Mouse (Mus musculus): ENCODE measurements around the gene Ndufaf2. TPM values are rescaled to one million over a fixed set of nuclear protein-coding genes. Genes with fewer than 3 reads are reported as not detected.

The Ndufaf2 gene
- total RNA-seq, 1 experiment, result 41.1 TPM

GRCm38 (mm10) chr13:108100700-108101099 lies 57.7 kb downstream of the Ndufaf2 start:
- in situ Hi-C loops (cut with MboI; ENCODE audit: low sequenced_read_pairs in 2 of 2, unreplicated experiment in 2 of 2), result no loop called here
- Histone ChIP-seq H3K4me1 (ENCODE audit: control insufficient read depth in 2 of 2, insufficient read depth in 2 of 2, low read length in 2 of 2, poor library complexity in 1 of 2) (peaks cover 0 to 2% of the 10 kb centered on the region in 2 experiments; a peak in 1 of 4 replicates), H3K9ac (ENCODE audit: insufficient read depth, low read depth, low read length, poor library complexity, severe bottlenecking) (no peak overlapping the region), H3K4me3 (ENCODE audit: insufficient read depth in 1 of 2, low read depth in 1 of 2, low read length in 2 of 2, poor library complexity in 1 of 2, severe bottlenecking in 1 of 2) (no peak overlapping the region), H3K9me3 (ENCODE audit: control insufficient read depth, insufficient read depth, low read depth, low read length) (no peaks in the 10 kb centered on the region), H3K36me3 (ENCODE audit: control insufficient read depth, insufficient read depth, low read length, poor library complexity, severe bottlenecking) (peaks cover 4% of the 10 kb centered on the region; the same call in 1 of the 2 replicates), H3K27ac (ENCODE audit: insufficient read depth, low read depth, low read length, poor library complexity, severe bottlenecking) (no peak overlapping the region)
- DNase-seq (ENCODE audit: low read depth, low spot score), result no peak
- TF ChIP-seq ZNF384 (IDR thresholded peaks at IDR 0.05; ENCODE audit: low read depth, low read length) (no peak), CHD2 (IDR thresholded peaks at IDR 0.05; ENCODE audit: low read depth, low read length) (no peak)

- in situ Hi-C loops (cut with MboI; ENCODE audit: low sequenced_read_pairs in 2 of 2, unreplicated experiment in 2 of 2), result no loop called here
- no peak for DNase-seq (ENCODE audit: low read depth, low spot score)
- Histone ChIP-seq H3K36me3 (ENCODE audit: control insufficient read depth, insufficient read depth, low read length, poor library complexity, severe bottlenecking) (peaks cover 4% of the 10 kb centered on the region; the same call in 1 of the 2 replicates), H3K9ac (ENCODE audit: insufficient read depth, low read depth, low read length, poor library complexity, severe bottlenecking) (no peak overlapping the region), H3K27ac (ENCODE audit: insufficient read depth, low read depth, low read length, poor library complexity, severe bottlenecking) (no peak overlapping the region), H3K4me3 (ENCODE audit: insufficient read depth in 1 of 2, low read depth in 1 of 2, low read length in 2 of 2, poor library complexity in 1 of 2, severe bottlenecking in 1 of 2) (no peak overlapping the region), H3K9me3 (ENCODE audit: control insufficient read depth, insufficient read depth, low read depth, low read length) (no peaks in the 10 kb centered on the region), H3K4me1 (ENCODE audit: control insufficient read depth in 2 of 2, insufficient read depth in 2 of 2, low read length in 2 of 2, poor library complexity in 1 of 2) (peaks cover 0 to 2% of the 10 kb centered on the region in 2 experiments; a peak in 1 of 4 replicates)
- TF ChIP-seq ZC3H11A (IDR thresholded peaks at IDR 0.05; ENCODE audit: borderline replicate concordance, low read depth, low read length) (no peak), ZNF384 (IDR thresholded peaks at IDR 0.05; ENCODE audit: low read depth, low read length) (no peak), MAFK (IDR thresholded peaks at IDR 0.05; ENCODE audit: insufficient read depth, low read depth, low read length) (no peak), HCFC1 (IDR thresholded peaks at IDR 0.05; ENCODE audit: borderline replicate concordance, insufficient read depth, low read length) (no peak)
Observed at GRCm38 (mm10) chr13:108096446-108096845, 62.0 kb downstream of the Ndufaf2 start.

GRCm38 (mm10) chr13:108095617-108096016 lies 62.8 kb downstream of the Ndufaf2 start:
- in situ Hi-C loops (cut with MboI; ENCODE audit: low sequenced_read_pairs in 2 of 2, unreplicated experiment in 2 of 2), result no loop called here
- Histone ChIP-seq H3K27ac (ENCODE audit: insufficient read depth, low read depth, low read length, poor library complexity, severe bottlenecking) (no peak overlapping the region), H3K36me3 (ENCODE audit: control insufficient read depth, insufficient read depth, low read length, poor library complexity, severe bottlenecking) (peaks cover 4% of the 10 kb centered on the region; the same call in 1 of the 2 replicates), H3K4me3 (ENCODE audit: insufficient read depth in 1 of 2, low read depth in 1 of 2, low read length in 2 of 2, poor library complexity in 1 of 2, severe bottlenecking in 1 of 2) (no peak overlapping the region), H3K4me1 (ENCODE audit: control insufficient read depth in 2 of 2, insufficient read depth in 2 of 2, low read length in 2 of 2, poor library complexity in 1 of 2) (no peaks in the 10 kb centered on the region), H3K9ac (ENCODE audit: insufficient read depth, low read depth, low read length, poor library complexity, severe bottlenecking) (no peak overlapping the region), H3K9me3 (ENCODE audit: control insufficient read depth, insufficient read depth, low read depth, low read length) (no peaks in the 10 kb centered on the region)
- TF ChIP-seq MAFK (IDR thresholded peaks at IDR 0.05; ENCODE audit: insufficient read depth, low read depth, low read length), result no peak
- no peak for TF ChIP-seq HCFC1 (IDR thresholded peaks at IDR 0.05; ENCODE audit: borderline replicate concordance, insufficient read depth, low read length)
- no peak for TF ChIP-seq ZNF384 (IDR thresholded peaks at IDR 0.05; ENCODE audit: low read depth, low read length)
- no peak for TF ChIP-seq CHD2 (IDR thresholded peaks at IDR 0.05; ENCODE audit: low read depth, low read length)
- TF ChIP-seq ZC3H11A (IDR thresholded peaks at IDR 0.05; ENCODE audit: borderline replicate concordance, low read depth, low read length), result no peak
- DNase-seq (ENCODE audit: low read depth, low spot score), result no peak

GRCm38 (mm10) chr13:108094681-108095080 lies 63.7 kb downstream of the Ndufaf2 start:
- no peak overlapping the region for H3K4me3 ChIP-seq (ENCODE audit: insufficient read depth in 1 of 2, low read depth in 1 of 2, low read length in 2 of 2, poor library complexity in 1 of 2, severe bottlenecking in 1 of 2)
- no peaks in the 10 kb centered on the region for H3K9me3 ChIP-seq (ENCODE audit: control insufficient read depth, insufficient read depth, low read depth, low read length)
- TF ChIP-seq HCFC1 (IDR thresholded peaks at IDR 0.05; ENCODE audit: borderline replicate concordance, insufficient read depth, low read length) (no peak), ZNF384 (IDR thresholded peaks at IDR 0.05; ENCODE audit: low read depth, low read length) (no peak), ZC3H11A (IDR thresholded peaks at IDR 0.05; ENCODE audit: borderline replicate concordance, low read depth, low read length) (no peak), CHD2 (IDR thresholded peaks at IDR 0.05; ENCODE audit: low read depth, low read length) (no peak), MAFK (IDR thresholded peaks at IDR 0.05; ENCODE audit: insufficient read depth, low read depth, low read length) (no peak)
- in situ Hi-C loops (cut with MboI; ENCODE audit: low sequenced_read_pairs in 2 of 2, unreplicated experiment in 2 of 2), result no loop called here
- no peak for DNase-seq (ENCODE audit: low read depth, low spot score)
- peaks cover 9% of the 10 kb centered on the region; the same call in 1 of the 2 replicates for H3K36me3 ChIP-seq (ENCODE audit: control insufficient read depth, insufficient read depth, low read length, poor library complexity, severe bottlenecking)
- no peaks in the 10 kb centered on the region for H3K4me1 ChIP-seq (ENCODE audit: control insufficient read depth in 2 of 2, insufficient read depth in 2 of 2, low read length in 2 of 2, poor library complexity in 1 of 2)
- H3K27ac ChIP-seq (ENCODE audit: insufficient read depth, low read depth, low read length, poor library complexity, severe bottlenecking), result no peak overlapping the region
- H3K9ac ChIP-seq (ENCODE audit: insufficient read depth, low read depth, low read length, poor library complexity, severe bottlenecking), result no peak overlapping the region

GRCm38 (mm10) chr13:108092290-108092689 lies 66.1 kb downstream of the Ndufaf2 start:
- in situ Hi-C loops (cut with MboI; ENCODE audit: low sequenced_read_pairs in 2 of 2, unreplicated experiment in 2 of 2), result no loop called here
- Histone ChIP-seq H3K9me3 (ENCODE audit: control insufficient read depth, insufficient read depth, low read depth, low read length) (no peaks in the 10 kb centered on the region), H3K36me3 (ENCODE audit: control insufficient read depth, insufficient read depth, low read length, poor library complexity, severe bottlenecking) (peaks cover 4% of the 10 kb centered on the region; the same call in 1 of the 2 replicates), H3K9ac (ENCODE audit: insufficient read depth, low read depth, low read length, poor library complexity, severe bottlenecking) (no peak overlapping the region), H3K4me3 (ENCODE audit: insufficient read depth in 1 of 2, low read depth in 1 of 2, low read length in 2 of 2, poor library complexity in 1 of 2, severe bottlenecking in 1 of 2) (no peak overlapping the region), H3K27ac (ENCODE audit: insufficient read depth, low read depth, low read length, poor library complexity, severe bottlenecking) (no peak overlapping the region), H3K4me1 (ENCODE audit: control insufficient read depth in 2 of 2, insufficient read depth in 2 of 2, low read length in 2 of 2, poor library complexity in 1 of 2) (no peaks in the 10 kb centered on the region)
- no peak for DNase-seq (ENCODE audit: low read depth, low spot score)
- no peak for TF ChIP-seq ZC3H11A (IDR thresholded peaks at IDR 0.05; ENCODE audit: borderline replicate concordance, low read depth, low read length)
- TF ChIP-seq ZNF384 (IDR thresholded peaks at IDR 0.05; ENCODE audit: low read depth, low read length), result no peak
- TF ChIP-seq CHD2 (IDR thresholded peaks at IDR 0.05; ENCODE audit: low read depth, low read length), result no peak
- no peak for TF ChIP-seq MAFK (IDR thresholded peaks at IDR 0.05; ENCODE audit: insufficient read depth, low read depth, low read length)
